Mouse (Mus musculus): ENCODE data around the gene Egfl8. TPM values are rescaled to one million over a fixed set of nuclear protein-coding genes. Genes with fewer than 3 reads are reported as not detected.
A peak's percentile ranks its signal among the peaks of the same experiment; 100 is the strongest.

Gene Egfl8
- polyA plus RNA-seq, 1 experiment from 2014 or later, result 5.2 TPM

DNA sequence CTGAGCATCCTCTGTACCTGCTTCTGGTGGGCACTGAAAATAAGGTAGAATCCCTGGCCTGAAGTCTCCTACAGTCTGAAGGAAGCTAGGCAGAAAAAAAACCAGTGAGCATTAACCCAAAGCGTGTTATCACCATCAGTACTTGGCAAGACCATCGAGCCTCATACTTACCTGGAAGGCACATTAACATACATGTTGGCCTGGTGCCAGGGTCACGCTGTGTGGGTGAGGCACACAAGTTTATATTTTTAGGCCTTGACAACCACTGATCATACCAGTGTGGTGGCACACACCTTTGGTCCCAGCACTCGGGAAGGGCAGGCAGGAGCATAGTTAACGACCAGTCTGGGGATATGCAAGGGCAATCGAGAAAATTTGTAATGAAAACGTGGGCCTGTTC is 7.8 kb downstream of the Egfl8 start:
- ATAC-seq (no peak), DNase-seq (ENCODE audit: low spot score) (no peak)
- no peak for TF ChIP-seq CTCF (IDR thresholded peaks at IDR 0.05)
- TF ChIP-seq EP300 (IDR thresholded peaks at IDR 0.05), result no peak
- Histone ChIP-seq H3K9me3 (ENCODE audit: low read length) (no peaks in the 10 kb centered on the region), H3K4me2 (replicated peaks; ENCODE audit: low read depth, low read length) (no peak overlapping the region), H3K4me1 (ENCODE audit: insufficient read depth, low read depth, low read length) (peaks cover 12% of the 10 kb centered on the region), H3K9ac (replicated peaks; ENCODE audit: low read depth) (no peak overlapping the region), H3K27me3 (replicated peaks; ENCODE audit: insufficient read depth, low read length) (no peaks in the 10 kb centered on the region), H3K4me3 (ENCODE audit: low read depth, low read length) (no peak overlapping the region), H3K27ac (ENCODE audit: low read length) (no peak overlapping the region), H3K36me3 (ENCODE audit: insufficient read depth, low read length) (peaks cover 11% of the 10 kb centered on the region)
- 66% methylated on average over 7 of the region's 7 CpGs for WGBS

GRCm38 (mm10) chr17:34606186-34607039 is 9.4 kb downstream of the Egfl8 start:
- H3K9me3 ChIP-seq (ENCODE audit: low read length), result no peaks in the 10 kb centered on the region
- peaks cover 21% of the 10 kb centered on the region for H3K4me1 ChIP-seq (ENCODE audit: insufficient read depth, low read depth, low read length)
- TF ChIP-seq EP300 (IDR thresholded peaks at IDR 0.05) (no peak), CTCF (IDR thresholded peaks at IDR 0.05) (no peak)
- H3K36me3 ChIP-seq (ENCODE audit: insufficient read depth, low read length), result peaks cover 3% of the 10 kb centered on the region; the same call in 1 of the 2 replicates
- no peaks in the 10 kb centered on the region for H3K27me3 ChIP-seq (replicated peaks; ENCODE audit: insufficient read depth, low read length)
- H3K27ac ChIP-seq (ENCODE audit: low read length), result peak overlapping the region; percentile 96
- peak overlapping the region; percentile 74 for H3K9ac ChIP-seq (replicated peaks; ENCODE audit: low read depth)
- H3K4me2 ChIP-seq (replicated peaks; ENCODE audit: low read depth, low read length), result peak overlapping the region; percentile 96
- ATAC-seq (no peak), DNase-seq (ENCODE audit: low spot score) (peak; percentile 46)
- 10% methylated on average over 29 of the region's 32 CpGs for WGBS
- H3K4me3 ChIP-seq (ENCODE audit: low read depth, low read length), result peak overlapping the region; percentile 81

- peak; percentile 33 for ATAC-seq
- 3% methylated on average over 20 of the region's 30 CpGs for WGBS
Measured at GRCm38 (mm10) chr17:34605609-34606008, 10.2 kb downstream of the Egfl8 start.

GRCm38 (mm10) chr17:34604511-34605237 is 11.1 kb downstream of the Egfl8 start:
- DNase-seq (ENCODE audit: low spot score), result peak; percentile 89
- TF ChIP-seq EP300 (IDR thresholded peaks at IDR 0.05), result 0 out of 2 replicates have a peak, but pooled peaks have one; percentile 1
- no peak for TF ChIP-seq CTCF (IDR thresholded peaks at IDR 0.05)
- WGBS, result 13% methylated on average over 24 of the region's 24 CpGs
- peaks cover 21% of the 10 kb centered on the region for H3K4me1 ChIP-seq (ENCODE audit: insufficient read depth, low read depth, low read length)
- H3K9ac ChIP-seq (replicated peaks; ENCODE audit: low read depth), result peak overlapping the region; percentile 36
- ATAC-seq, result peak; percentile 1; the same call in 1 of the 2 replicates
- H3K27ac ChIP-seq (ENCODE audit: low read length), result peak overlapping the region; percentile 96
- peak overlapping the region; percentile 81 for H3K4me3 ChIP-seq (ENCODE audit: low read depth, low read length)
- H3K27me3 ChIP-seq (replicated peaks; ENCODE audit: insufficient read depth, low read length), result no peaks in the 10 kb centered on the region
- peak overlapping the region; percentile 96 for H3K4me2 ChIP-seq (replicated peaks; ENCODE audit: low read depth, low read length)
- no peaks in the 10 kb centered on the region for H3K9me3 ChIP-seq (ENCODE audit: low read length)
- H3K36me3 ChIP-seq (ENCODE audit: insufficient read depth, low read length), result no peaks in the 10 kb centered on the region

More at GRCm38 (mm10) chr17:34605609-34606008, 10.2 kb downstream of the Egfl8 start:
- peak overlapping the region; percentile 74 for H3K9ac ChIP-seq (replicated peaks; ENCODE audit: low read depth)
- H3K9me3 ChIP-seq (ENCODE audit: low read length), result no peaks in the 10 kb centered on the region
- peak overlapping the region; percentile 96 for H3K4me2 ChIP-seq (replicated peaks; ENCODE audit: low read depth, low read length)
- H3K4me3 ChIP-seq (ENCODE audit: low read depth, low read length), result peak overlapping the region; percentile 81
- H3K27ac ChIP-seq (ENCODE audit: low read length), result peak overlapping the region; percentile 96
- H3K27me3 ChIP-seq (replicated peaks; ENCODE audit: insufficient read depth, low read length), result no peaks in the 10 kb centered on the region
- TF ChIP-seq CTCF (IDR thresholded peaks at IDR 0.05) (no peak), EP300 (IDR thresholded peaks at IDR 0.05) (no peak)
- peaks cover 21% of the 10 kb centered on the region for H3K4me1 ChIP-seq (ENCODE audit: insufficient read depth, low read depth, low read length)
- peak; percentile 97 for DNase-seq (ENCODE audit: low spot score)
- no peaks in the 10 kb centered on the region for H3K36me3 ChIP-seq (ENCODE audit: insufficient read depth, low read length)

DNA sequence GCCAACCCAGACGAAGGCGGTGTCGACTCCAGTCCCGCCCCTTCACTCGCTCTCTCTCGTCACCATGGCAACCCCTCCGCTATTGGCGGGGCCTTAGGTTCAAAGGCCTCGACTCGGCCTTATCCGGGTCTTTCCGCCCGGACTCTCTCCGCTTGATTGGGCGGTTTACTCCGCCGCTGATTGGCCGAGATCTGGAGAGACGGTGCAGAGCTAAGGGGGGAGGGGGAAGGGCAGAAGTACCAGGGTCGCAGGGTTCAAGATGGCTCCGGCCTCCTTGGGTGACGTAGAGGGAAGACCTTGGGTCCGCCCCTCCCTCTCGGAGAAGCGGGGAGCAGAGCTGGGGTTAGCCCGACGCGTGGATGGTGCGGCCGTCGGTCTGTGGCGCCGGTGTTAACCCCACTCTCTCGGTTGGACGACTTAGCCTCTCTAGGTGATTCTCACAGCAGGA is 11.7 kb downstream of the Egfl8 start, which contains the start of gene Agpat1:
TSS of gene Agpat1 (plus strand) at position 202 of the 448 bp plus-strand sequence.
- Histone ChIP-seq H3K36me3 (ENCODE audit: insufficient read depth, low read length) (no peaks in the 10 kb centered on the region), H3K4me1 (ENCODE audit: insufficient read depth, low read depth, low read length) (peaks cover 21% of the 10 kb centered on the region), H3K4me2 (replicated peaks; ENCODE audit: low read depth, low read length) (peak within 1 kb of the TSS; percentile 96), H3K27ac (ENCODE audit: low read length) (peak within 1 kb of the TSS; percentile 96), H3K27me3 (replicated peaks; ENCODE audit: insufficient read depth, low read length) (no peaks in the 10 kb centered on the region), H3K9me3 (ENCODE audit: low read length) (no peaks in the 10 kb centered on the region), H3K9ac (replicated peaks; ENCODE audit: low read depth) (peak within 1 kb of the TSS; percentile 46), H3K4me3 (ENCODE audit: low read depth, low read length) (peak within 1 kb of the TSS; percentile 81)
- under 1% methylated on average over 34 of the region's 35 CpGs for WGBS
- no peak for TF ChIP-seq EP300 (IDR thresholded peaks at IDR 0.05)
- TF ChIP-seq CTCF (IDR thresholded peaks at IDR 0.05), result no peak
- peak; percentile 85 for ATAC-seq
- peak; percentile 100 for DNase-seq (ENCODE audit: low spot score)
